Mouse (Mus musculus): ENCODE results near the gene Atcay.
A peak's percentile ranks its signal among the peaks of the same experiment; 100 is the strongest.
"Not testable (repeated sequence)": the region's sequence is repeated elsewhere in the genome, so short reads cannot be mapped to it uniquely, and the experiment has no call there.

The Atcay gene

GRCm38 (mm10) chr10:81200605-81201287, 29.9 kb downstream of the Atcay start:
- DNase-seq (ENCODE audit: low read depth, low spot score) = no peak

DNA sequence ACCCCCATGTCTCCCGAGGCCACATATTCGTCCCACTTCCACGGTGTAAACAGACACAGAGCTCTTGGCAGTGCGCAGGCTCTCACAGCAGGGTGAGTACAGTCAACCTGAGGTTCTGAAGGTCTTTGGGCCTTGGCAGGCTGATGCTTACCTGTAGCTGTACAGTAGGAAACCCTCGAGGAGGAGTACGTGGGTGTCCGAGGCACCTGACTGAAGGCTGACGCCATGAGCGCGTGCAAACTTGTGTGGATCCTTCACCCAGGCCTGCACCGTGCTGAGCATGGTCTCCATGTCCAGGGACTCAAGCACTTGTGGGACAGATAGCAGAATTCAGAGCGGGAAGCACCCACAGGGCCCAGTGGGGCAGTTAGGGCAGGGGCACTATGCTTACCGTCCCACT, 30.5 kb downstream of the Atcay start:
- DNase-seq (ENCODE audit: low read depth, low spot score) = no peak

DNA sequence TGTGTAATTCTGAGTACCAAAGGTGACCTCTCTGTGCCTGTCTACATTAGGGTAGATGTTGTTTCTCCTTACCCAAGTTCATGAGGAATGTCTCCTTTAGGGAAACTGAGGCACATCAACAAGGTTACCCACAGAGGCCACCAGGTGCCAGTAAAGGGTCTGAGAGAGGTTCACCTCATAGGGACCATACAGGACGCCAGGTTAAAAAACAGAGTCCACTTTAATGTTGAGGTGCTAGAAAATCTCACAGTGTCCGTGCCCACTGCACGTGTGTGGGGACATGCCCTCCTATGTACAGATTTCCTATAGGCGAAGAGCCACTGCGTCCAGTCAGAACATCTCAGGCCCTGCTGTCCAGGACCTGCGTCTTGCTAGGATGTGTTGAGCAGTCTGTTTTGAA, 31.6 kb downstream of the Atcay start:
- DNase-seq (ENCODE audit: low read depth, low spot score) = no peak

GRCm38 (mm10) chr10:81198230-81198629, 32.4 kb downstream of the Atcay start:
- peak; percentile 79 for DNase-seq (ENCODE audit: low read depth, low spot score)

GRCm38 (mm10) chr10:81197305-81197704, 33.3 kb downstream of the Atcay start:
- DNase-seq (ENCODE audit: low read depth, low spot score) = no peak

- no peak for DNase-seq (ENCODE audit: low read depth, low spot score)
These were observed 34.1 kb downstream of the Atcay start for GRCm38 (mm10) chr10:81196470-81197065.

DNA sequence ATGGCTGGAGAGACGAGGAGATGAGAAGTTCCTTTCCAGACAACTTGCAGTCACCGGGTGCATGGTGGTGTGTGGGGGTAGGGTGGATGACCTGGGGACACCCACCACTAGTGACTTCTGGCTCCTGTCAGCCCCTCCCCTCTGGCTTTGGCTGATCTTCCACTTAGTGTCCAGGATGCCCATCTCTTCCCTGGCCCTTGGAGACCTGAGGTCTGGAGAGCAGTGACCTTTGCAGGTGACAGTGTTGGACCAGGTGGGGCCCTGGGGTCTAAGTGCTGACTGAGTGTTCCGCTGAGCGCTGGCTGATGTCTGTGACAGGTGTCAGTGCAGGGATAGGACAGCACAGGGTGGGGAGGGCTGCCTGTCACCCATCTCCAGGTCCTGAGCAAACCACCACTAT, 35.3 kb downstream of the Atcay start:
- DNase-seq (ENCODE audit: low read depth, low spot score) = no peak

DNA sequence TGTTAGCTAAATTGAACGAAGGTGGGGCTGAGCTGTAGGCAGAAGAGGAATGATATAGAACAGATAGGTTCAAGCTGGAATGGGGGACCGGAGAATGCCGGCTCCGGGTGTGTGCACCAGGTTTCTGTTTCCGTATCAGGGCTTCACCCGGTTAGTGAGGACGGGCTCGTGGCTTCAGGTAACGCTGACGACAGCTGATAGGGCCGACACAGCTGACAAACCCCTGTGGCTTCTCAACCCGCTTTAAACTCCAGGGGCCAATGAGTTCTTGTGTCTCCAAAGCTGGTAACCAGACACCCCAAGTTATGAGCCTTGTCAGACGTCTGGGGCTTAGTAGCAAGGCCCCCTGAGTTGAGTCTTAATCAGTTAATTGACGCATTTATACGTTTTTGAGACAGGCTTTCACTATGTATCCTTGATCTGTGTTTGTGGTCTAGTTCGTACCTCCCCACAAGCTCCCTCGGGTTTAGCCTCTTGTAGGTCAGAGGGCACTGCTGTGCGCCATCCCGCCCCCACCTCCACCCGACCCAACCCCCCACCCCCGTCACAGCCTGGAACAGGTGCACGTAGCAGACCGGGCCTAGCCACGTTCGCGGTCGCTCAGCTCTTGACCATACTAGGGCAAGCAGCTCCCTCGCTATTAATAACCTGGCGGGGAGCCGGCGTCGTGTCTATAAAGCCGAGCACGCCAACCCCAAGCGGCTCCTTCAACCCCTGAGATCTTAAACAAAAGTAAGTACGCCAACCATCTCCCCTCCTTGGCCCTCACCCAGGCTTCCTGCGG, 36.5 kb downstream of the Atcay start:
- no peak for DNase-seq (ENCODE audit: low read depth, low spot score)

DNA sequence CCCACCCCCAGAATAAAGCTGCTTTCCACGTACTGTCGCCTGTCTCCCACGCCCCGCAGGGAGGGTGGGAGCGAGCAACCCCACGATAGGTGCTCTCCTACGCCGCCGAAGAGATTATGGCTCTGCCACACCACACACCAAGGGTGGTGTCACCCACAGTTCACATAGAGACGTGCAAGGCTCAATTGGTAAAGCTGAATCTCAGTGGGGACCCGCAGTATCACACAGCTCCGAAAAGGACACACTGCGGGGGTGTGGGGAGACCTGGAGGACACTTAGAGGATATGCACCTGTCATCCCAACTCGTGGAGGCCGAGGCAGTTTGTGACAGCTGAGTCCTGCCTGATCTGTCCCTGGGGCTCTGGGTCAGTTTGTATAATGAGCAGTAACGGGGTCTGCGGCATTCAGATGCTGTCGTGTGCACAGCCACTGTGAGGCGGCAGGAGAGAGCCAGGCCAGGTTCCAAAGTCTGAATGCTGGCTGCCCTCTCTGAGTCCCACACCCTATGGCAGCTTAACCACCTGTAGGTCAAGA, 37.6 kb downstream of the Atcay start:
- DNase-seq (ENCODE audit: low read depth, low spot score) = no peak

GRCm38 (mm10) chr10:81192270-81192967, 38.2 kb downstream of the Atcay start:
- DNase-seq (ENCODE audit: low read depth, low spot score) = peak; percentile 83

GRCm38 (mm10) chr10:81191342-81191982, 39.2 kb downstream of the Atcay start:
- DNase-seq (ENCODE audit: low read depth, low spot score) = no peak

- no peak for DNase-seq (ENCODE audit: low read depth, low spot score)
These were observed 39.7 kb downstream of the Atcay start for GRCm38 (mm10) chr10:81190912-81191321.

GRCm38 (mm10) chr10:81190236-81190911, 40.3 kb downstream of the Atcay start:
- DNase-seq (ENCODE audit: low read depth, low spot score) = no peak

DNA sequence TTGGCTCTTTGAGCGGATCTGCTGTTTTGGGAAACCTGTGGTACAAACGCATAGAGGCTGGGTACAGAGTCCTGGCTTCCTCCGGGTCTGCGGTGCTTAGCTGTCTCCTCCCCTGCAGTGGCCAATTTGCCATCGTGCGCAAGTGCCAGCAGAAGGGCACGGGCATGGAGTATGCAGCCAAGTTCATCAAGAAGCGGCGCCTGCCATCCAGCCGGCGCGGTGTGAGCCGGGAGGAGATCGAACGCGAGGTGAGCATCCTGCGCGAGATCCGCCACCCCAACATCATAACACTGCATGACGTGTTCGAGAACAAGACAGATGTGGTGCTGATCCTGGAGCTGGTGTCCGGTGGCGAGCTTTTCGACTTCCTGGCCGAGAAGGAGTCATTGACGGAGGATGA, 40.8 kb downstream of the Atcay start:
- no peak for DNase-seq (ENCODE audit: low read depth, low spot score)

- DNase-seq (ENCODE audit: low read depth, low spot score) = no peak
These were observed 43.5 kb downstream of the Atcay start for GRCm38 (mm10) chr10:81187161-81187560.

DNA sequence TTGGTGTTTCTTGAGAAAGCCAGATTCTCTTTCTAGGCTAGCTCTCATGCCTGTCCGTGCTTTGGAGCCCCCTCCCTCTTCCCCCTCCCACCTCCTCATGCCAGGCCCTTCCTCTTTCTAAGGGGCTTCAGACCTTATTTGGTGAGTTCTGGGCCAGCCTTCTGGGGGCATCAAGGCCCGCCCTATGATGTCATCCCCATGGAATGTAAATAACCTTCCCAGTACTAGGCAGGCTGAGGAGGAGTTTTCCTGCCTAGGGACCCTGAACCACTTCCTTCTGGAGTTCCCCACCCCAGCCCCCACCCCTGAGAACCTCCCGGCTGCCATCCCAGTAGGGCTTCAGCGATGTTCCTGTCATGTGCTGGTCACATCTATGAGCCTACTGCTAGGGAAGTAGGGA, 45.9 kb downstream of the Atcay start:
- DNase-seq (ENCODE audit: low read depth, low spot score) = no peak

DNA sequence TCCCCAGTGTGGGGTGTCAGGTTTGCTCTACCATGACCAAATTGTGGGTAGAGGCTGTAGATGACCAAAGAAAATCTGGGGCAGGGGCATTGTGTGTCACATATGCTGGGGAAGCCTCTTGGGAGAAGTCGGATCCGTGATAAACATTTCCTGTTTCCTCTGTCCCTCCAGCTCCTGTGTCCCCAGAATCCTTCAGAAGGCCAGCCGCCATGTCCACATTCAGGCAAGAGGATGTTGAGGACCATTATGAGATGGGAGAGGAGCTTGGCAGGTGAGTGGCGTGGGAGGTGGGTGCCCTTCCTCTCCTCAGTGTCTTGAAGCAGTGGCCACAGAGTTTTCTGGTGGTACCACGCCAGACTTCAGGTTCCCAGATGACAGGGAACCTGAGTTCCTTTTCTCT, 46.8 kb downstream of the Atcay start, which contains the start of gene 4930442H23Rik:
4930442H23Rik (minus strand) TSS at position 45 of the 400 bp plus-strand sequence.
- no peak for DNase-seq (ENCODE audit: low read depth, low spot score)

- DNase-seq (ENCODE audit: low read depth, low spot score) = peak; percentile 100
These were observed 48.0 kb downstream of the Atcay start, which contains the start of gene Dapk3 for GRCm38 (mm10) chr10:81182336-81183333. Gene Dapk3 (plus strand): TSS chr10:81183005.

DNA sequence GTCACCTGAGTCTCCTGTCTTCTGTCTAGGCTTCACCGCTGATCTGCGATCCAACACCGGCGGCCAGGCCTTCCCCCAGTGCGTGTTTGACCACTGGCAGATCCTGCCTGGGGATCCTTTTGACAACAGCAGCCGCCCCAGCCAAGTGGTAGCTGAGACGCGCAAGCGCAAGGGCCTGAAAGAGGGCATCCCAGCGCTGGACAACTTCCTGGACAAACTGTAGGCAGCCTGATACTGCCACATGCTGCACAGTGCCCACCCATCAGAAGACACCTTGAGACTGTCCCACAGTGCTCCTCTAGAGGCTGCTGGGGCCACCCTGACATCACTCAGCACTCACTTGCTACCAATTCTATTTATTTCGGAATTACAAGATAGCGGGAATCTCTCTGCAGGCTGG, 48.8 kb downstream of the Atcay start:
- not testable (repeated sequence) for DNase-seq (ENCODE audit: low read depth, low spot score)

All from forelimb bud, embryonic 11.5 days (tissue).